Mouse (Mus musculus): Measurements from ENCODE around the gene Ajap1.

GRCm38 (mm10) chr4:153368620-153369159 lies 113.9 kb downstream of the Ajap1 start:
- TF ChIP-seq GATA1 (IDR thresholded peaks at IDR 0.05; ENCODE audit: borderline replicate concordance, low read length): no peak
- no peak for TF ChIP-seq FLI1 (IDR thresholded peaks at IDR 0.05; ENCODE audit: low read length)

Measured in megakaryocyte, embryonic 14.5 days (primary cell).